21 mouse cellular contexts compared by ENCODE assay signal in genomic region chr16:87617377-87617776, GRCm38 (mm10).
DNase-seq lines count a peak whose midpoint lies in the region; ATAC-seq and TF ChIP-seq lines count a peak whose summit lies in the region.
"Had no signal": no experiment of that assay in that cellular context is flagged by ENCODE, and none has a peak within 500 bp of the region (broad histone marks: within the 10 kb centered on the region; RNA-seq: fewer than 3 reads in every experiment).

No protein-coding gene starts in this region.

- no peaks in the 10 kb centered on the region for H3K4me1 ChIP-seq in heart, embryonic 12.5 days (replicated peaks)
- H3K4me1 ChIP-seq in liver, embryonic 11.5 days (replicated peaks; ENCODE audit: control insufficient read depth, insufficient read depth, low read length): no peaks in the 10 kb centered on the region
- no peaks in the 10 kb centered on the region for H3K4me1 ChIP-seq in liver, postnatal 0 days (ENCODE audit: insufficient read depth)
- no peaks in the 10 kb centered on the region; the same call in 1 of the 2 replicates for H3K4me1 ChIP-seq in intestine, embryonic 15.5 days (replicated peaks)
- H3K4me1 ChIP-seq: liver, embryonic 12.5 days; midbrain, embryonic 13.5 days; stomach, embryonic 15.5 days had no signal

- 80% methylated on average over 6 of the region's 6 CpGs for WGBS in heart, embryonic 12.5 days
- WGBS in liver, embryonic 11.5 days: 87% methylated on average over 6 of the region's 6 CpGs
- 77% methylated on average over 6 of the region's 6 CpGs for WGBS in liver, postnatal 0 days (ENCODE audit: insufficient replicate concordance)
- 79% methylated on average over 6 of the region's 6 CpGs for WGBS in intestine, embryonic 15.5 days

- H3K36me3 ChIP-seq in heart, embryonic 12.5 days: no peaks in the 10 kb centered on the region
- no peaks in the 10 kb centered on the region for H3K36me3 ChIP-seq in liver, embryonic 11.5 days (ENCODE audit: control insufficient read depth, insufficient read depth, low read length)
- H3K36me3 ChIP-seq in liver, postnatal 0 days (replicated peaks; ENCODE audit: insufficient read depth, low read length): no peaks in the 10 kb centered on the region
- H3K36me3 ChIP-seq in intestine, embryonic 15.5 days: no peaks in the 10 kb centered on the region
- H3K36me3 ChIP-seq: liver, embryonic 12.5 days; midbrain, embryonic 13.5 days; stomach, embryonic 15.5 days had no signal

- no peak overlapping the region for H3K27ac ChIP-seq in heart, embryonic 12.5 days (ENCODE audit: poor library complexity, severe bottlenecking)
- no peak overlapping the region for H3K27ac ChIP-seq in liver, embryonic 11.5 days (ENCODE audit: low read depth, low read length)
- no peak overlapping the region for H3K27ac ChIP-seq in liver, postnatal 0 days (ENCODE audit: low read depth)
- no peak overlapping the region for H3K27ac ChIP-seq in intestine, embryonic 15.5 days
- H3K27ac ChIP-seq: heart, adult 2 months; liver, embryonic 12.5 days; macrophage; midbrain, embryonic 13.5 days; stomach, embryonic 15.5 days had no signal

- no peak for DNase-seq in heart, adult 18-20 months
- no peak for DNase-seq in liver, embryonic 11.5 days (ENCODE audit: low spot score)
- no peak for DNase-seq in liver, postnatal 0 days
- peak; percentile 41 for DNase-seq in R1 (ENCODE audit: low read depth, low spot score)
- no peak for DNase-seq in yolk sac, embryonic 10.5 days (ENCODE audit: low spot score)
- DNase-seq: adrenal gland, adult 8-10 months; B cell, adult 2 months; cerebellum, adult 8-10 months; heart, adult 2 months; kidney, adult 9 months; kidney, postnatal 36 days; left cerebral cortex, postnatal 4 days; lung, embryonic 14.5 days; retina, postnatal 1 day; thymus, adult 18-20 months had no signal

- H3K4me3 ChIP-seq in heart, embryonic 12.5 days: no peak overlapping the region
- H3K4me3 ChIP-seq in liver, embryonic 11.5 days (ENCODE audit: low read depth, low read length): no peak overlapping the region
- no peak overlapping the region for H3K4me3 ChIP-seq in liver, postnatal 0 days (ENCODE audit: low read depth, low read length)
- no peak overlapping the region for H3K4me3 ChIP-seq in intestine, embryonic 15.5 days (replicated peaks)
- H3K4me3 ChIP-seq: heart, adult 2 months; liver, embryonic 12.5 days; midbrain, embryonic 13.5 days; stomach, embryonic 15.5 days had no signal

- H3K9ac ChIP-seq in heart, embryonic 12.5 days: no peak overlapping the region
- H3K9ac ChIP-seq in liver, embryonic 11.5 days (ENCODE audit: low read depth, low read length): no peak overlapping the region
- H3K9ac ChIP-seq in liver, postnatal 0 days (replicated peaks): no peak overlapping the region
- H3K9ac ChIP-seq in intestine, embryonic 15.5 days: no peak overlapping the region
- H3K9ac ChIP-seq: liver, embryonic 12.5 days; lung, embryonic 14.5 days; midbrain, embryonic 13.5 days; stomach, embryonic 15.5 days had no signal

- ATAC-seq in heart, embryonic 12.5 days (ENCODE audit: insufficient number of reproducible peaks, low FRiP score): 0 out of 2 replicates have a peak, but pooled peaks have one; percentile 11
- peak; percentile 23; the same call in 1 of the 2 replicates for ATAC-seq in liver, embryonic 11.5 days (replicated peaks; ENCODE audit: low FRiP score)
- ATAC-seq in liver, postnatal 0 days: no peak
- 0 out of 2 replicates have a peak, but pooled peaks have one; percentile 15 for ATAC-seq in intestine, embryonic 15.5 days
- ATAC-seq: liver, embryonic 12.5 days; midbrain, embryonic 13.5 days had no signal

- no peak for TF ChIP-seq CTCF in liver, postnatal 0 days (IDR thresholded peaks at IDR 0.05; ENCODE audit: low read depth)

- TF ChIP-seq EP300 in liver, postnatal 0 days (IDR thresholded peaks at IDR 0.05; ENCODE audit: low read depth): no peak

- peaks cover 5% of the 10 kb centered on the region for H3K9me3 ChIP-seq in heart, embryonic 12.5 days (replicated peaks)
- H3K9me3 ChIP-seq in liver, embryonic 11.5 days (ENCODE audit: control insufficient read depth, low read length): no peaks in the 10 kb centered on the region
- no peaks in the 10 kb centered on the region for H3K9me3 ChIP-seq in liver, postnatal 0 days (ENCODE audit: low read length)
- H3K9me3 ChIP-seq in intestine, embryonic 15.5 days: no peaks in the 10 kb centered on the region
- H3K9me3 ChIP-seq: stomach, embryonic 15.5 days had no signal

- no peaks in the 10 kb centered on the region for H3K27me3 ChIP-seq in heart, embryonic 12.5 days (replicated peaks)
- no peaks in the 10 kb centered on the region for H3K27me3 ChIP-seq in liver, embryonic 11.5 days (replicated peaks; ENCODE audit: control insufficient read depth, insufficient read depth, low read length)
- H3K27me3 ChIP-seq in liver, postnatal 0 days (ENCODE audit: insufficient read depth, low read length): no peaks in the 10 kb centered on the region
- H3K27me3 ChIP-seq in intestine, embryonic 15.5 days (replicated peaks): no peaks in the 10 kb centered on the region
- H3K27me3 ChIP-seq: liver, embryonic 12.5 days; midbrain, embryonic 13.5 days; stomach, embryonic 15.5 days had no signal

- H3K4me2 ChIP-seq in heart, embryonic 12.5 days: no peak overlapping the region
- no peak overlapping the region for H3K4me2 ChIP-seq in liver, embryonic 11.5 days
- no peak overlapping the region for H3K4me2 ChIP-seq in liver, postnatal 0 days (ENCODE audit: low read depth, low read length)
- no peak overlapping the region for H3K4me2 ChIP-seq in intestine, embryonic 15.5 days (replicated peaks)
- H3K4me2 ChIP-seq: liver, embryonic 12.5 days; lung, embryonic 14.5 days; midbrain, embryonic 13.5 days; stomach, embryonic 15.5 days had no signal
